Mouse (Mus musculus) bone marrow, adult 2 months (tissue): Measurements from ENCODE around the gene Cstf3. TPM values are rescaled to one million over a fixed set of nuclear protein-coding genes. Genes with fewer than 3 reads are reported as not detected.
A peak's percentile ranks its signal among the peaks of the same experiment; 100 is the strongest.

Experiments
- H3K27ac ChIP-seq: fragments of 200-500 bp; 2 replicates; pipeline ENCODE4 v1.5.1; 2012; ENCODE audit warnings: low read depth, mild to moderate bottlenecking, control low read depth, inconsistent platforms, low read length; ENCODE audit not compliant: control insufficient read depth, poor library complexity, insufficient read depth
- H3K4me1 ChIP-seq: fragments of 200-500 bp; 2 replicates; pipeline ENCODE4 v1.6.1; 2011; ENCODE audit warnings: low read length; ENCODE audit not compliant: control insufficient read depth, insufficient read depth
- H3K4me3 ChIP-seq: fragments of 200-500 bp; replicated peaks from 2 replicates; pipeline ENCODE3; 2011; ENCODE audit warnings: mild to moderate bottlenecking, low read depth, low read length, control low read depth; ENCODE audit not compliant: control insufficient read depth
- CTCF ChIP-seq: fragments of 200-500 bp; IDR thresholded peaks from 2 replicates; pipeline ENCODE4 v1.5.1; 2011; ENCODE audit warnings: low read length, control low read depth; ENCODE audit not compliant: control insufficient read depth, insufficient read depth
- POLR2A ChIP-seq: fragments of 200-500 bp; IDR thresholded peaks from 2 replicates; pipeline ENCODE4 v1.6.1; 2011; ENCODE audit warnings: low read depth, mild to moderate bottlenecking, control low read depth, low read length, borderline replicate concordance; ENCODE audit not compliant: control insufficient read depth
- WGBS: fragments of 180-500 bp; shearing (Covaris S2); methylation state at CpG from one replicate; pipeline ENCODE4 v1.1.7; 2018; 5-methylcytosine and 5-hydroxymethylcytosine counted together
- polyA plus RNA-seq: library from polyadenylated mRNA; stranded (reverse); fragments of >200 nt; gene quantifications from 2 replicates; pipeline ENCODE4 v1.2.4, GENCODE M21; 2011; ENCODE audit warnings: low replicate concordance; ENCODE audit not compliant: missing spikeins, insufficient read depth, insufficient read length

Gene Cstf3
- polyA plus RNA-seq, 1 experiment: 26.7 TPM

- TF ChIP-seq POLR2A: no peak
- no peaks in the 10 kb centered on the region for H3K4me1 ChIP-seq
- H3K4me3 ChIP-seq: no peak overlapping the region
- 87% methylated on average over 4 of the region's 4 CpGs for WGBS
- H3K27ac ChIP-seq: no peak overlapping the region
These were observed 25.8 kb downstream of the Cstf3 start for GRCm38 (mm10) chr2:104615985-104616711.

- TF ChIP-seq CTCF (no peak), POLR2A (no peak)
- Histone ChIP-seq H3K27ac (no peak overlapping the region), H3K4me1 (no peaks in the 10 kb centered on the region), H3K4me3 (no peak overlapping the region)
- 94% methylated on average over 1 of the region's 1 CpGs for WGBS
These were observed 68.3 kb downstream of the Cstf3 start for GRCm38 (mm10) chr2:104658659-104659058.

- Histone ChIP-seq H3K27ac (no peak overlapping the region), H3K4me1 (no peaks in the 10 kb centered on the region), H3K4me3 (no peak overlapping the region)
- 87% methylated on average over 8 of the region's 8 CpGs for WGBS
- TF ChIP-seq POLR2A: no peak
- TF ChIP-seq CTCF: no peak
These were observed 73.2 kb downstream of the Cstf3 start for GRCm38 (mm10) chr2:104663372-104664100.

DNA sequence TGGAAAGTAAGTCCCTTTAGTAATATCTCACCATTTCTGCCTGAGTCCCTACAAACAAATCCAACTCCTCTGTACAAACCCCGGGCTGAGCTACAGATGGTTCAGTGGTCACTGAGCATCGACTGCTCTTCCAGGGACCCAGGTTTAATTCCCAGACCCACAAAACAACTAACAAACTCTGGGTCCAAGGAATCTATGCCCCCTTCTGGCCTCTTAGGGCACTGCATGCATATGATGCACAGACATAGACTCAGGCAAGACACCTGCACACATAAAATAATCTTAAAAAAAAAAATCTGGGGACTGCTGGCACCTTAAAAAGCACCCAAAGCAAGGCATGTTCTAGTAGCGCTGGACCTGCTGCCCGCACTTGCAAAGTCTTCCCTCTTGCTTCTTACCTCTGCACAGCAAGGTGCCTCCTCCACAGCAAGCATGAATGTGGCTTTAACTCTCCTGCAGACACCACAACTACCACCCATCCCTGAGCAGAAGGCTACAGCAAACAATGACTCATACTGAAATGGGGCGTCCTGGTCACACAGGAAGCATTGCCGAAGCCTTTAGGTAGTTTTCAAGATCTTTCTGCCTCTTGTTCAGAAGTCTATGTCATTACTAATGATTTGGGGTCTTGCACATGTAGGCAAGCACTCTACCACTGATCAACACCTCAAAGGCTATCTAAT lies 78.9 kb downstream of the Cstf3 start:
- TF ChIP-seq POLR2A: no peak
- Histone ChIP-seq H3K4me1 (no peaks in the 10 kb centered on the region), H3K4me3 (no peak overlapping the region), H3K27ac (no peak overlapping the region)
- WGBS: 79% methylated on average over 6 of the region's 6 CpGs

- Histone ChIP-seq H3K4me3 (no peak overlapping the region), H3K27ac (no peak overlapping the region), H3K4me1 (no peaks in the 10 kb centered on the region)
- TF ChIP-seq CTCF (no peak), POLR2A (no peak)
These were observed 81.4 kb downstream of the Cstf3 start for GRCm38 (mm10) chr2:104671724-104672123.

DNA sequence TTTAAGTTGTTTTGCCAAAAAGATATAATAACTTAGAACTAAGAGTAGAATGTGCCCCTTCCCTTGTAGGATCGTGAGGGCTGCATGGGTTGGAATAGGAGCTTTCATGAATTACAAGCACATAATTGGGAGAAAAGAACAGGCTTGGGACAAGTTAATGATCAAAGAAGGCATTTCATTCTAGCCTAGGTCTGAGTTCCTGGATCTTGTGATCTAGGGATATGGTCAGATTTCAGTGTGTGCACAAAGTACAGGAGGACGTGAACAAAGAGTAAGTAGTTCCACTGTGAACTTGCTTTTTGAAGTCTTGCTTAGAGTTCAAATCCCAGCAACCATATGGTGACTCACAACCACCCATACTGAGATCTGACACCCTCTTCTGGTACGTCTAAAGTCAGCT lies 87.0 kb downstream of the Cstf3 start:
- no peak overlapping the region for H3K4me3 ChIP-seq

DNA sequence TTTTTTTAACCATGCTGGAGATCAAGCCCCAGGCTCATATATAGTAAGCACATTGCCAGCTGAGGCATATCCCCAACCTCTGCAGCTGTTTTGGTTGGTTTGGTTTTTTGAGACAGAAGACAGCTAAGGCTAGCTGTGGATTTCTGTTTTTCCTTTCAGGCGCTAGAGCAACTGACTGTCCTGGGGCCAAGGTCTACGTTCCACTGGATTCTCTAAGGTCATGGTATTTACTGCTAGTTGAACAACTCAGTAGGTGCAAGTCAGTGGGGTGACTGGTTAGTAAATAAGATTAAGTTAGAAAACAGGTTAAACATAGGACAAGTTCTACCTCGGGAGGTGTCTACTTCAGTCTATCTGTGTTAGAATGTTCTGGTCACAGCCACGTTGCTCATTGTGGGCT lies 94.4 kb downstream of the Cstf3 start:
- TF ChIP-seq CTCF (no peak), POLR2A (no peak)
- no peak overlapping the region for H3K27ac ChIP-seq
- no peaks in the 10 kb centered on the region for H3K4me1 ChIP-seq
- WGBS: 83% methylated on average over 4 of the region's 4 CpGs
- H3K4me3 ChIP-seq: no peak overlapping the region

More for the DNA sequence above, 87.0 kb downstream of the Cstf3 start:
- Histone ChIP-seq H3K27ac (no peak overlapping the region), H3K4me1 (no peaks in the 10 kb centered on the region)
- no peak for TF ChIP-seq CTCF
- TF ChIP-seq POLR2A: no peak
- WGBS: 72% methylated on average over 3 of the region's 3 CpGs

- 11% methylated on average over 13 of the region's 13 CpGs for WGBS
- Histone ChIP-seq H3K4me3 (no peak overlapping the region), H3K27ac (no peak overlapping the region), H3K4me1 (no peaks in the 10 kb centered on the region; the same call in 1 of the 2 replicates)
- TF ChIP-seq CTCF (peak; percentile 91), POLR2A (no peak)
These were observed 95.1 kb downstream of the Cstf3 start for GRCm38 (mm10) chr2:104685418-104685817.

GRCm38 (mm10) chr2:104687261-104687660 lies 96.9 kb downstream of the Cstf3 start:
- no peaks in the 10 kb centered on the region; the same call in 1 of the 2 replicates for H3K4me1 ChIP-seq
- TF ChIP-seq CTCF: no peak
- TF ChIP-seq POLR2A: no peak
- no peak overlapping the region for H3K4me3 ChIP-seq
- no peak overlapping the region for H3K27ac ChIP-seq
- 2% methylated on average over 3 of the region's 3 CpGs for WGBS
